Mouse (Mus musculus): ENCODE measurements around the gene Flcn.

- TF ChIP-seq POLR2A (IDR thresholded peaks at IDR 0.05; ENCODE audit: borderline replicate concordance, extremely low read depth, low read depth, low read length) = no peak
- no peak for TF ChIP-seq CTCF (IDR thresholded peaks at IDR 0.05; ENCODE audit: insufficient read depth, low read length)
Observed at GRCm38 (mm10) chr11:59770753-59771152, 39.1 kb downstream of the Flcn start.

All from lung, adult 2 months (tissue).